Mouse (Mus musculus): ENCODE results near the gene Blm. TPM values are rescaled to one million over a fixed set of nuclear protein-coding genes. Genes with fewer than 3 reads are reported as not detected.

The Blm gene
- polyA plus RNA-seq, 1 experiment from 2014 or later: 51.8 TPM

DNA sequence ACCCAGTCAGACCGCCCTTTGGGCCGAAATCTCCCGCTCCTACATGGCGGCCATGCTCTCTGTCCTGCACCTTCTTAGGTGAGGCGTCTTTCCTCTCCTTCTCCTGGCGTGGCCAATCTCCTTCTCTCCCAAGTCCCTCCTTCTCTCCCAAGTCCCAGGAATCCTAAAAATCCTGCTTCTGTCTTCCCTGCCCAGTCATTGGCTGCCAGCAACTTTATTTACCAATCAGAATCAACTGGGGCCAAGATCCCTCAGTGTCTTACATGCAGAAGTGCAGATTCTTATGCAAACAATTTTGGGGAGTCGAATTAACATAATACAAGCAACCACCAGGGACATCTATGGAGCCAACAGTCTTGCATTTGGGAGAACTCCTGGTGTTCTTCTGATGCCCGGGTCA, 33.1 kb upstream of the Blm start:
- Histone ChIP-seq H3K9me3 (ENCODE audit: control insufficient read depth, low read length) (no peaks in the 10 kb centered on the region), H3K4me1 (ENCODE audit: control insufficient read depth, insufficient read depth, low read length) (no peaks in the 10 kb centered on the region), H3K4me3 (ENCODE audit: low read depth, low read length) (no peak overlapping the region), H3K4me2 (ENCODE audit: low read depth, severe bottlenecking) (no peak overlapping the region), H3K9ac (ENCODE audit: low read length) (no peak overlapping the region), H3K27ac (replicated peaks; ENCODE audit: low read depth, low read length) (no peak overlapping the region), H3K27me3 (ENCODE audit: control insufficient read depth, insufficient read depth, low read length) (no peaks in the 10 kb centered on the region), H3K36me3 (ENCODE audit: control insufficient read depth, insufficient read depth, low read length) (no peaks in the 10 kb centered on the region)
- DNase-seq (ENCODE audit: low spot score) (no peak), ATAC-seq (ENCODE audit: insufficient number of reproducible peaks, low FRiP score, low TSS enrichment, low read depth) (no peak)
- WGBS: 84% methylated on average over 8 of the region's 8 CpGs

DNA sequence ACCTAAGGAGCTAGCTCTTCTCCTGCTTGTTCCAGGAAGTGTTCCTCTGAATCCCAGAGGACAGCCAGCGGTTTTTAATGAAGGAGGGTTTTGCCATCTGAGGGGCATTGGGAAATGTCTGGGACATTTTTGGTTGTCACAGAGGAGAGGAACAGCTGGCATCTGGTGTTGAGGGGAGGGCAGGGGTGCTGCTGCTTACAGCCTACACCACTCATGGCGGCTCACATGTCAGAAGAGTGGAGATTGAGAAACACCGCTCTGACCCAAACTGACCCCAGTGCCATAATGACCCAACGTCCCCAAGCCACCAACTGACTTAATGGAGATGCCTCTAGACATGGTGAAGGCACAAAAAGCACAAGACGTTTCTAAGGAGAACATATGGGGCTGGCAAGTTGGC, 27.0 kb upstream of the Blm start:
- Histone ChIP-seq H3K9ac (ENCODE audit: low read length) (no peak overlapping the region), H3K27ac (replicated peaks; ENCODE audit: low read depth, low read length) (no peak overlapping the region), H3K4me3 (ENCODE audit: low read depth, low read length) (no peak overlapping the region), H3K27me3 (ENCODE audit: control insufficient read depth, insufficient read depth, low read length) (no peaks in the 10 kb centered on the region), H3K36me3 (ENCODE audit: control insufficient read depth, insufficient read depth, low read length) (no peaks in the 10 kb centered on the region), H3K9me3 (ENCODE audit: control insufficient read depth, low read length) (no peaks in the 10 kb centered on the region), H3K4me2 (ENCODE audit: low read depth, severe bottlenecking) (no peak overlapping the region), H3K4me1 (ENCODE audit: control insufficient read depth, insufficient read depth, low read length) (peaks cover 4% of the 10 kb centered on the region)
- ATAC-seq (ENCODE audit: insufficient number of reproducible peaks, low FRiP score, low TSS enrichment, low read depth): no peak
- WGBS: 69% methylated on average over 5 of the region's 5 CpGs
- DNase-seq (ENCODE audit: low spot score): no peak

DNA sequence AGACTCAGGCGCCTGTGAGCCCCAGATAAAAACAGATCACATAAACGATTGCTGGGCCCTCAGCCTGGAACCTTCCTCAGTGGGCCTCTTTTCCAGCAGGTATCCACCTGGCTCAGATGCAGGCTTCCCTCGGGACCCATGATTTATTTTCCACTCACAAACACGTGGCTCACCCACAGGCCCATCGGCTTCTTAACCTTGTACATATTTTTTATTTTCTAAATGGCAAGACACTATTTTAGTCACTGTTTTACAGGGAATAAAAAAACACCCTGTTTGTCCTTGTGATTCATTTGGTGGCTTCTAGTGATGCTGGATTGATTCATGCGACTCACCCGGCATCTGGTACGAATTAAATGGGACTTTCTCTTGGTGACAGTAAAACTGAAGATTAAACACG, 26.4 kb upstream of the Blm start:
- Histone ChIP-seq H3K9me3 (ENCODE audit: control insufficient read depth, low read length) (no peaks in the 10 kb centered on the region), H3K36me3 (ENCODE audit: control insufficient read depth, insufficient read depth, low read length) (no peaks in the 10 kb centered on the region), H3K4me2 (ENCODE audit: low read depth, severe bottlenecking) (no peak overlapping the region), H3K9ac (ENCODE audit: low read length) (no peak overlapping the region), H3K4me3 (ENCODE audit: low read depth, low read length) (no peak overlapping the region), H3K27ac (replicated peaks; ENCODE audit: low read depth, low read length) (no peak overlapping the region), H3K4me1 (ENCODE audit: control insufficient read depth, insufficient read depth, low read length) (peaks cover 4% of the 10 kb centered on the region), H3K27me3 (ENCODE audit: control insufficient read depth, insufficient read depth, low read length) (no peaks in the 10 kb centered on the region)
- ATAC-seq (ENCODE audit: insufficient number of reproducible peaks, low FRiP score, low TSS enrichment, low read depth): no peak
- DNase-seq (ENCODE audit: low spot score): no peak
- 55% methylated on average over 9 of the region's 9 CpGs for WGBS

DNA sequence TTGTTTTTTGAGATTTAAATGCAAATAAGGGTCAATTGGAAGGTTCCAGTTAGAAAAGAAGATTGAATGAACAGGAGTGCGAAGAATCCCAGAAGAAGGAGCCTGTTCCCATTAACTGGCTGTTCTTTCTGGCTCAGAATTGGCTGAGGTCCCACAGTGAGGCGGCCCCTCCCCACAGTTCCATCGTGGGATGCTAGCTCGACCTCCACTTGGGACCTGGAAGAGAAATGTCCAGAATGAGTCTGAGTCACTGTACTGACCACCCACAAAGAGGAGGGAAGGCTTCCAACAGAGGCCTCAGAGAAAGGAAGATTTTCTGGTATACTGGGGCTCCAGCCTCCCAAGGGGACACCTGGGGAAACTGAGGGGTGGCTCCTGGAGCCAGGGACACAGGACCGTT, 23.7 kb upstream of the Blm start:
- Histone ChIP-seq H3K4me2 (ENCODE audit: low read depth, severe bottlenecking) (no peak overlapping the region), H3K9me3 (ENCODE audit: control insufficient read depth, low read length) (no peaks in the 10 kb centered on the region), H3K27ac (replicated peaks; ENCODE audit: low read depth, low read length) (no peak overlapping the region), H3K9ac (ENCODE audit: low read length) (no peak overlapping the region), H3K4me1 (ENCODE audit: control insufficient read depth, insufficient read depth, low read length) (peaks cover 6% of the 10 kb centered on the region), H3K4me3 (ENCODE audit: low read depth, low read length) (no peak overlapping the region), H3K27me3 (ENCODE audit: control insufficient read depth, insufficient read depth, low read length) (no peaks in the 10 kb centered on the region), H3K36me3 (ENCODE audit: control insufficient read depth, insufficient read depth, low read length) (no peaks in the 10 kb centered on the region)
- ATAC-seq (ENCODE audit: insufficient number of reproducible peaks, low FRiP score, low TSS enrichment, low read depth) (no peak), DNase-seq (ENCODE audit: low spot score) (no peak)
- WGBS: 70% methylated on average over 5 of the region's 5 CpGs

DNA sequence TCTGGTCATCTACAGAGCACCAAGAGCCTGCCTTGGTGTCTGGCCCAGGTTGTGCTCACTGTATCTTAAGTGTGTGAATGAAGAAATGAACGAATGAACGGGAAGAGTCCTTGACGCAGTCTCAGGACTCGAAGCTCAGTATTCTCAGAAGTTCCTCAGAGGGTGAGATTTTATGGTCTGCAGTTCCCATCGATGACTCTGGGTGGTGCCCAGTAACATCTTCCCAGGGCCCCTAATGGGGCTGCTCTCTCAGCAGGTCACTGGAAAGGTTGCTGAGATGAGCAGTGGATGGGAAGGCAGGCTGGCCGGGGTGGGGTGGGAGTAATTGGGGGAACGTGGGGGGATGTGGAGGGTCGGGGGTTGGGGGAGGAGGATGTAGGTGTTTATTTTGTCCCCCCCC, 23.2 kb upstream of the Blm start:
- H3K9me3 ChIP-seq (ENCODE audit: control insufficient read depth, low read length): no peaks in the 10 kb centered on the region
- WGBS: 48% methylated on average over 8 of the region's 8 CpGs
- no peak overlapping the region for H3K9ac ChIP-seq (ENCODE audit: low read length)
- ATAC-seq (ENCODE audit: insufficient number of reproducible peaks, low FRiP score, low TSS enrichment, low read depth) (no peak), DNase-seq (ENCODE audit: low spot score) (no peak)
- peaks cover 6% of the 10 kb centered on the region for H3K4me1 ChIP-seq (ENCODE audit: control insufficient read depth, insufficient read depth, low read length)
- no peak overlapping the region for H3K27ac ChIP-seq (replicated peaks; ENCODE audit: low read depth, low read length)
- H3K4me3 ChIP-seq (ENCODE audit: low read depth, low read length): no peak overlapping the region
- no peaks in the 10 kb centered on the region for H3K36me3 ChIP-seq (ENCODE audit: control insufficient read depth, insufficient read depth, low read length)
- no peaks in the 10 kb centered on the region for H3K27me3 ChIP-seq (ENCODE audit: control insufficient read depth, insufficient read depth, low read length)
- H3K4me2 ChIP-seq (ENCODE audit: low read depth, severe bottlenecking): no peak overlapping the region

DNA sequence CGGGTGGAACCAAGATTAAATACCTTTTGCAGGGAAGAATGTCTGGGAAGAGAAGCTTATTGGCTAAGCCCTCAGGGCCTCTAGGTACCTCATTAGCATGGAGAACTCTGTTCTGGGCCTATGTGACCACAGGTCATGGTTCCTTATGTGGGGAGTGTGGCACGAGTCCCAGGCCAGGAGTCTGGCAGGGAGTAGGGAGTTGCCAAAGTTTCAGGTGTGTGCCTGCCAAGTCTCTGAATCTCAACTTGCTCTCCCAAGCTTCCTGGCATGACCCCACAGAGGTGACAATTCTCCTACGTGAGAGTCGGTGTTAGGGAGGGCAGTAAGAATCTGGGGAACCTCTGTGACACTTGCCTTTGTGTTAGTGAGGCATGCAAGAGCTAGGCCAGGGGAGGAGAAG, 22.2 kb upstream of the Blm start:
- WGBS: 72% methylated on average over 4 of the region's 4 CpGs
- DNase-seq (ENCODE audit: low spot score): no peak

DNA sequence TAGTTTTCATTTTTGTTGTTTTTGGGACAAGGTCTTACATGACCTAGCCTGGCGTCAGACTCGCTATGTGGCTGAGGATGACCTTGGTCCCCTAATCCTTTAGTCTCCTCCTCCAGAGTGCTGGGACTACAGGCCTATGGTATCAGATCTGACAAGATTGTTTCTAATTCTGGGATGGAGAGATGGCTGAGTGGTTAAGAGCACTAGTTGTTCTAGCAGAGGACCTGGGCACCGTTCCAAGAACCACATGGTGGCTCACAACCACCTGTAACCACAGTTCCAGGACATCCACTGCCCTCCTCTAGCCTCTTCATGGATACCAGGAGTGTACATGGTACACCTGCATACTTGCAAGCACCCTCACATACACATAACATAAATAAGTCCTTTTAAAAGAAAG, 21.2 kb upstream of the Blm start:
- ATAC-seq (ENCODE audit: insufficient number of reproducible peaks, low FRiP score, low TSS enrichment, low read depth) (no peak), DNase-seq (ENCODE audit: low spot score) (no peak)
- Histone ChIP-seq H3K4me3 (ENCODE audit: low read depth, low read length) (no peak overlapping the region), H3K4me2 (ENCODE audit: low read depth, severe bottlenecking) (no peak overlapping the region), H3K9me3 (ENCODE audit: control insufficient read depth, low read length) (no peaks in the 10 kb centered on the region), H3K4me1 (ENCODE audit: control insufficient read depth, insufficient read depth, low read length) (peaks cover 2% of the 10 kb centered on the region; the same call in 1 of the 2 replicates), H3K27me3 (ENCODE audit: control insufficient read depth, insufficient read depth, low read length) (no peaks in the 10 kb centered on the region), H3K9ac (ENCODE audit: low read length) (no peak overlapping the region), H3K27ac (replicated peaks; ENCODE audit: low read depth, low read length) (no peak overlapping the region), H3K36me3 (ENCODE audit: control insufficient read depth, insufficient read depth, low read length) (no peaks in the 10 kb centered on the region)
- WGBS: 92% methylated on average over 3 of the region's 3 CpGs

More for the DNA sequence above, 22.2 kb upstream of the Blm start:
- H3K9me3 ChIP-seq (ENCODE audit: control insufficient read depth, low read length): no peaks in the 10 kb centered on the region
- H3K4me1 ChIP-seq (ENCODE audit: control insufficient read depth, insufficient read depth, low read length): peaks cover 5% of the 10 kb centered on the region
- no peaks in the 10 kb centered on the region for H3K36me3 ChIP-seq (ENCODE audit: control insufficient read depth, insufficient read depth, low read length)
- H3K4me3 ChIP-seq (ENCODE audit: low read depth, low read length): no peak overlapping the region
- no peaks in the 10 kb centered on the region for H3K27me3 ChIP-seq (ENCODE audit: control insufficient read depth, insufficient read depth, low read length)
- H3K4me2 ChIP-seq (ENCODE audit: low read depth, severe bottlenecking): no peak overlapping the region
- H3K27ac ChIP-seq (replicated peaks; ENCODE audit: low read depth, low read length): no peak overlapping the region
- no peak overlapping the region for H3K9ac ChIP-seq (ENCODE audit: low read length)
- ATAC-seq (ENCODE audit: insufficient number of reproducible peaks, low FRiP score, low TSS enrichment, low read depth): no peak

DNA sequence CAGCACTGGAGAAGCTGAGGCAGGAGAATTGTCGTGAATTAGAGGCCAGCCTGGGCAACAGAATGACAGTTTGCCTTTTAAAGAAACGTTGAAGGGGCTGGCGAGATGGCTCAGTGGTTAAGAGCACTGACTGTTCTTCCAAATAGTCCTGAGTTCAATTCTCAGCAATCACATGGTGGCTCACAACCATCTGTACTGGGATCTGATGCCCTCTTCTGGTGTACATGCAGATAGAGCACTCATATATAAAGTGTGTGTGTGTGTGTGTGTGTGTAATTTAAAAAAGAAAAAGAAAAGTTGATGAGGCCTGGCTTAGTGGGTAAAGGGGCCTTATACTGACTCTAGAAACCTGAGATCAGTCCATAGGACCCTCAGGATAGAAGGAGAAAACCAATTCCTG, 20.2 kb upstream of the Blm start:
- WGBS: 74% methylated on average over 3 of the region's 3 CpGs
- no peak overlapping the region for H3K27ac ChIP-seq (replicated peaks; ENCODE audit: low read depth, low read length)
- H3K4me2 ChIP-seq (ENCODE audit: low read depth, severe bottlenecking): no peak overlapping the region

More for the DNA sequence above, 20.2 kb upstream of the Blm start:
- no peaks in the 10 kb centered on the region for H3K9me3 ChIP-seq (ENCODE audit: control insufficient read depth, low read length)
- no peaks in the 10 kb centered on the region for H3K27me3 ChIP-seq (ENCODE audit: control insufficient read depth, insufficient read depth, low read length)
- H3K36me3 ChIP-seq (ENCODE audit: control insufficient read depth, insufficient read depth, low read length): no peaks in the 10 kb centered on the region
- no peak overlapping the region for H3K9ac ChIP-seq (ENCODE audit: low read length)
- H3K4me3 ChIP-seq (ENCODE audit: low read depth, low read length): no peak overlapping the region
- H3K4me1 ChIP-seq (ENCODE audit: control insufficient read depth, insufficient read depth, low read length): peaks cover 2% of the 10 kb centered on the region; the same call in 1 of the 2 replicates
- no peak for DNase-seq (ENCODE audit: low spot score)
- ATAC-seq (ENCODE audit: insufficient number of reproducible peaks, low FRiP score, low TSS enrichment, low read depth): no peak
